Mouse (Mus musculus) cortical plate, adult 2 months (tissue): Measurements from ENCODE around the gene Elmod3. TPM values are rescaled to one million over a fixed set of nuclear protein-coding genes. Genes with fewer than 3 reads are reported as not detected.
A peak's percentile ranks its signal among the peaks of the same experiment; 100 is the strongest.

Experiments
- H3K27ac ChIP-seq: fragments of 200-500 bp; 2 replicates; pipeline ENCODE4 v1.5.1; 2012; ENCODE audit warnings: low read length, control low read depth, inconsistent platforms; ENCODE audit not compliant: insufficient read depth
- H3K4me1 ChIP-seq: fragments of 200-500 bp; 2 replicates; pipeline ENCODE4 v1.6.1; 2011; ENCODE audit warnings: low read length; ENCODE audit not compliant: control insufficient read depth, insufficient read depth
- H3K4me3 ChIP-seq: fragments of 200-500 bp; 2 replicates; pipeline ENCODE4 v1.5.1; 2011; ENCODE audit warnings: mild to moderate bottlenecking, low read length, control low read depth; ENCODE audit not compliant: insufficient read depth
- CTCF ChIP-seq: fragments of 200-500 bp; IDR thresholded peaks from 2 replicates; pipeline ENCODE4 v1.5.1; 2011; ENCODE audit warnings: mild to moderate bottlenecking, control low read depth, low read length; ENCODE audit not compliant: insufficient read depth; ENCODE audit errors: extremely low read depth
- POLR2A ChIP-seq: fragments of 200-500 bp; IDR thresholded peaks from 2 replicates; pipeline ENCODE4 v1.6.1; 2011; ENCODE audit warnings: mild to moderate bottlenecking, low read length, control low read depth; ENCODE audit not compliant: insufficient read depth; ENCODE audit errors: extremely low read depth
- polyA plus RNA-seq: library from polyadenylated mRNA; depleted of rRNA; stranded (reverse); fragments of >200 nt; gene quantifications from 2 replicates; pipeline ENCODE4 v1.2.3, GENCODE M21; 2012

The Elmod3 gene
- polyA plus RNA-seq, 1 experiment: 27.5 TPM

GRCm38 (mm10) chr6:72576041-72576440 lies 22.2 kb downstream of the Elmod3 start:
- Histone ChIP-seq H3K4me1 (no peaks in the 10 kb centered on the region), H3K4me3 (no peak overlapping the region), H3K27ac (no peak overlapping the region)
- TF ChIP-seq CTCF (no peak), POLR2A (no peak)

- Histone ChIP-seq H3K4me1 (no peaks in the 10 kb centered on the region), H3K27ac (no peak overlapping the region), H3K4me3 (no peak overlapping the region)
- TF ChIP-seq CTCF: no peak
- TF ChIP-seq POLR2A: no peak
Observed at GRCm38 (mm10) chr6:72571826-72572225, 26.4 kb downstream of the Elmod3 start.

- Histone ChIP-seq H3K4me1 (no peaks in the 10 kb centered on the region), H3K27ac (no peak overlapping the region), H3K4me3 (no peak overlapping the region)
- TF ChIP-seq POLR2A (no peak), CTCF (no peak)
Observed at GRCm38 (mm10) chr6:72570644-72571397, 27.4 kb downstream of the Elmod3 start.

- no peak overlapping the region for H3K4me3 ChIP-seq
Observed at GRCm38 (mm10) chr6:72568736-72569135, 29.5 kb downstream of the Elmod3 start.

GRCm38 (mm10) chr6:72567508-72567907 lies 30.7 kb downstream of the Elmod3 start:
- Histone ChIP-seq H3K27ac (no peak overlapping the region), H3K4me3 (no peak overlapping the region)
- TF ChIP-seq POLR2A (no peak), CTCF (no peak)

More at GRCm38 (mm10) chr6:72568736-72569135, 29.5 kb downstream of the Elmod3 start:
- Histone ChIP-seq H3K4me1 (no peaks in the 10 kb centered on the region), H3K27ac (no peak overlapping the region)
- TF ChIP-seq CTCF: no peak
- no peak for TF ChIP-seq POLR2A

GRCm38 (mm10) chr6:72566044-72566443 lies 32.2 kb downstream of the Elmod3 start:
- Histone ChIP-seq H3K4me3 (no peak overlapping the region), H3K27ac (no peak overlapping the region), H3K4me1 (no peaks in the 10 kb centered on the region)
- TF ChIP-seq POLR2A: no peak
- peak; percentile 92 for TF ChIP-seq CTCF

More at GRCm38 (mm10) chr6:72567508-72567907, 30.7 kb downstream of the Elmod3 start:
- H3K4me1 ChIP-seq: no peaks in the 10 kb centered on the region

GRCm38 (mm10) chr6:72565506-72565905 lies 32.7 kb downstream of the Elmod3 start:
- Histone ChIP-seq H3K27ac (no peak overlapping the region), H3K4me3 (no peak overlapping the region), H3K4me1 (no peaks in the 10 kb centered on the region)
- TF ChIP-seq CTCF (no peak), POLR2A (no peak)

GRCm38 (mm10) chr6:72562894-72563293 lies 35.3 kb downstream of the Elmod3 start:
- no peak for TF ChIP-seq CTCF
- TF ChIP-seq POLR2A: no peak
- H3K4me1 ChIP-seq: no peaks in the 10 kb centered on the region
- H3K27ac ChIP-seq: no peak overlapping the region
- H3K4me3 ChIP-seq: no peak overlapping the region

- Histone ChIP-seq H3K4me3 (no peak overlapping the region), H3K27ac (no peak overlapping the region), H3K4me1 (no peaks in the 10 kb centered on the region)
- TF ChIP-seq POLR2A (no peak), CTCF (no peak)
Observed at GRCm38 (mm10) chr6:72562486-72562885, 35.7 kb downstream of the Elmod3 start.

- TF ChIP-seq CTCF (no peak), POLR2A (no peak)
- H3K4me3 ChIP-seq: no peak overlapping the region
Observed at GRCm38 (mm10) chr6:72560801-72561200, 37.4 kb downstream of the Elmod3 start.

More at GRCm38 (mm10) chr6:72560801-72561200, 37.4 kb downstream of the Elmod3 start:
- H3K4me1 ChIP-seq: no peaks in the 10 kb centered on the region
- H3K27ac ChIP-seq: no peak overlapping the region
